Mouse (Mus musculus) lung, embryonic 15.5 days (tissue): ENCODE measurements around the gene Rc3h1. TPM values are rescaled to one million over a fixed set of nuclear protein-coding genes. Genes with fewer than 3 reads are reported as not detected.

Source experiments
- ATAC-seq: fragments of 200-750 bp; cut with Nextera tagmentation; 2 replicates; pipeline ENCODE4 v1.8.0; 2017; ENCODE audit warnings: moderate number of reproducible peaks, borderline replicate concordance; ENCODE audit not compliant: low FRiP score, low TSS enrichment; ENCODE audit errors: extremely low read depth
- H3K27ac ChIP-seq: fragments of 300-500 bp; sonication (generic); 2 replicates; pipeline ENCODE4 v1.5.1; 2015; ENCODE audit warnings: moderate library complexity, mild to moderate bottlenecking, inconsistent platforms
- H3K27me3 ChIP-seq: fragments of 300-500 bp; sonication (generic); 2 replicates; pipeline ENCODE4 v1.6.1; 2015; ENCODE audit warnings: inconsistent platforms
- H3K36me3 ChIP-seq: fragments of 300-500 bp; sonication (generic); 2 replicates; pipeline ENCODE4 v1.6.1; 2015; ENCODE audit warnings: inconsistent platforms
- H3K4me1 ChIP-seq: fragments of 300-500 bp; sonication (generic); 2 replicates; pipeline ENCODE4 v1.6.1; 2015; ENCODE audit warnings: inconsistent platforms
- H3K4me2 ChIP-seq: fragments of 300-500 bp; sonication (generic); 2 replicates; pipeline ENCODE4 v1.6.1; 2015; ENCODE audit warnings: inconsistent platforms, mild to moderate bottlenecking, moderate library complexity
- H3K4me3 ChIP-seq: fragments of 300-500 bp; sonication (generic); 2 replicates; pipeline ENCODE4 v1.5.1; 2015; ENCODE audit warnings: mild to moderate bottlenecking, inconsistent platforms
- H3K9ac ChIP-seq: fragments of 300-500 bp; sonication (generic); 2 replicates; pipeline ENCODE4 v1.6.1; 2015; ENCODE audit warnings: inconsistent platforms
- H3K9me3 ChIP-seq: fragments of 300-500 bp; sonication (generic); 2 replicates; pipeline ENCODE4 v1.6.1; 2016; ENCODE audit warnings: inconsistent platforms
- WGBS: fragments of 180-500 bp; shearing (Covaris S2); methylation state at CpG from one replicate; pipeline ENCODE4 v1.1.7; 2015; 5-methylcytosine and 5-hydroxymethylcytosine counted together
- polyA plus RNA-seq: library from polyadenylated mRNA; unstranded; fragments of >200 nt; fragmentation: Nextera tagmentation; extraction: Ambion mirVana; gene quantifications from 2 replicates; pipeline ENCODE4 v1.2.1, GENCODE M21; 2015

Rc3h1 gene
- polyA plus RNA-seq, 1 experiment from 2014 or later = 9.8 TPM

DNA sequence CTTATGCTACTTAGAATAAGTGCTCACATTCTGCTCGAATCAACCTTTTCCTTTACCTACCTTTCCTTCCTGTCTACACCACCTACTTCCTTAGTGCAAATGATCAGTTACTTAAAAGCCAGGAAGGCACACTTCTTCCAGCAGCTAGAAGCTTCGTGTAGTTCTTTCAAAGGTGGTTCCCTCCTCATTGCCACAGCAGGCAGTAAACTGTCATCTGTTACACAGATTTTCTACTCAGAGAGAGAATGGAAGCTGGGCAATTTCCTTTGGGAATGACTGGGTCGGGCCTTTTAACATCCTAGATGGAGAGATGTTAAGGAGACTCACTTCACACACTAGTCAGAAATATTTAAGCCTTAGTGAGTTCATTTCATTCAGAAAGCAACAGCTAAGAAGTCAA is 99.3 kb downstream of the Rc3h1 start:
- H3K4me2 ChIP-seq = no peak overlapping the region
- ATAC-seq = no peak
- H3K4me3 ChIP-seq = no peak overlapping the region
- no peak overlapping the region for H3K27ac ChIP-seq
- H3K4me1 ChIP-seq = no peaks in the 10 kb centered on the region; the same call in 1 of the 2 replicates
- peaks cover 5% of the 10 kb centered on the region; the same call in 1 of the 2 replicates for H3K36me3 ChIP-seq
- no peaks in the 10 kb centered on the region for H3K27me3 ChIP-seq
- 55% methylated on average over 3 of the region's 3 CpGs for WGBS
- H3K9ac ChIP-seq = no peak overlapping the region
- H3K9me3 ChIP-seq = no peaks in the 10 kb centered on the region

DNA sequence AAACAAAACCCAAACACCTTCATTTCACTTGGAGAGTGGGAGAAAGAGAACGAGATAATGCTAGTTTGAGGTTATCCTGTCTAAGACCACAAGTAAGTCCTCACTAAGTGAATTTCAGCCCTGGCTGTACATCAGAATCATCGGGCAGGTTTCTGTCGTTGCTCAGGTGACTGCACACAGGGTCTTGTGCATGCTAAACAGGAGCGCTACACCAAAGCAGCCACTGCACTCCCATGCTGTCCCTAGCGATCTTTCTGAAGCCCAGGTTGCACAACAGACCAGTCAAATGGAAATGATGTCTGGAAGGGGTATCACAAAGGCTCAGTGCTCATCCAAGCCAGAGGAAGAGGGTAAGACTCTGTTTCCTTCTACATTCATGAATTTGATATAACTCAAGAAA is 100.3 kb downstream of the Rc3h1 start:
- no peak overlapping the region for H3K4me2 ChIP-seq
- ATAC-seq = no peak
- 83% methylated on average over 5 of the region's 5 CpGs for WGBS

DNA sequence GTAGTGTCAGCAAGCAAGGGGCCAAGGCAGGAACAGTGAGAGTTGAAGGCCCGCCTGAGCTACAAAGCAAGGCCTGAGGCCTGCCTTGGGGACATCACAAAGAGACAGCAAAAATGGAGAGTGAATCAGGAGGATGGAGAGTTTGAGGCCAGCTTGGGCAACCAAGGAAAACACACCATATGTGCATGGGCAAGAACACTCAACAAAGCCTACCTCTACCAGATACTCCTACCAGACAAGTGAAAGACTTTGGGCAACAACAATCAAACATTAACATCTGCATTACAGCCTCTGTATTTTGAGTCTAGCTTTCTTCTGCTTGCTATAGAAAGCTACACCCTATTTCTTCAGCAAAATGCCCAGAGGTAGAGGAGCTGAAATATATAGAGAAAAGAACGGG is 101.8 kb downstream of the Rc3h1 start:
- no peak overlapping the region for H3K9ac ChIP-seq
- no peak overlapping the region for H3K4me3 ChIP-seq
- peaks cover 12% of the 10 kb centered on the region for H3K36me3 ChIP-seq
- ATAC-seq = no peak
- H3K9me3 ChIP-seq = no peaks in the 10 kb centered on the region
- no peak overlapping the region for H3K4me2 ChIP-seq
- H3K27me3 ChIP-seq = no peaks in the 10 kb centered on the region
- WGBS = 97% methylated on average over 2 of the region's 2 CpGs
- H3K27ac ChIP-seq = no peak overlapping the region
- no peaks in the 10 kb centered on the region; the same call in 1 of the 2 replicates for H3K4me1 ChIP-seq

More for the DNA sequence above, 100.3 kb downstream of the Rc3h1 start:
- Histone ChIP-seq H3K4me3 (no peak overlapping the region), H3K27ac (no peak overlapping the region), H3K36me3 (peaks cover 8% of the 10 kb centered on the region; the same call in 1 of the 2 replicates), H3K27me3 (no peaks in the 10 kb centered on the region), H3K9ac (no peak overlapping the region), H3K9me3 (no peaks in the 10 kb centered on the region), H3K4me1 (no peaks in the 10 kb centered on the region; the same call in 1 of the 2 replicates)

DNA sequence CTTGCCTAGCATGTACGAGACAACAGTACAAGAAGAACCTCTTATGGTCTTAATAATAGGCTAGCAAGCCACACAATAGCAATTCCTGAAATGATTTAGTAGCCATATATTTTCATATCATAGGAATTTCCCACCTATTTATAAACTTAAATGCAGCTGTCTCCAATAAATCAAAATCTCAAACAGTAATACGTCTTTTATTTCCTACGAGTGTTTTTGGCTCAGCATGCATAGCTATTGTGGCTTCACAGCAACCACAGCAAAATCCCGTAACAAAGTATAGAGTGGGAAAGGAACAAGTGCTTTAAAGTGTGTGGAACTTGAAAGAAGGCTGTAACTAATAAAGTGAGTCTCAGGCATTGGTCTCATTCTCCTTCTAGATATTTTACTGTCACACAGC is 104.2 kb downstream of the Rc3h1 start:
- no peak for ATAC-seq
- H3K9me3 ChIP-seq = no peaks in the 10 kb centered on the region
- no peak overlapping the region for H3K4me2 ChIP-seq
- no peak overlapping the region for H3K4me3 ChIP-seq
- 79% methylated on average over 4 of the region's 4 CpGs for WGBS
- H3K4me1 ChIP-seq = no peaks in the 10 kb centered on the region; the same call in 1 of the 2 replicates
- no peak overlapping the region for H3K9ac ChIP-seq
- H3K36me3 ChIP-seq = peaks cover 16% of the 10 kb centered on the region
- H3K27ac ChIP-seq = no peak overlapping the region
- H3K27me3 ChIP-seq = no peaks in the 10 kb centered on the region

DNA sequence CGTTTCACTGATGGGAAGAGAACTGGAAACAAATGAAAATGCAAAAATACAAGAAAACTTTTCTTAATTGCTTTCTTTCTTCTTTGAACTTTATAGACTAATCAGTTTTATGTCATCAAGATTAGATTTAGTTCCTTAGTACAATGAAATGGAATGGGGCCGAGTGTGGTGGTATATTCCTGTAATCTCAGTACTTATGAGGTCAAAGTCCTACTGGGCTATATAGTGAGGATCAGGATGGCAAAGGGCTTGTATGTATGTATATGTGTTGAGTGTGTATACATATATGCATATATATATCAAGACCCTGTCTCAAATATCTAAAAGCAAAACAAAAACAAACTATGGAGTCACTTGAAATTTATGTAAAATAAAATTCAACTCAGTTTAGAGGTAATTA is 110.2 kb downstream of the Rc3h1 start:
- Histone ChIP-seq H3K9me3 (no peaks in the 10 kb centered on the region), H3K36me3 (peaks cover 25% of the 10 kb centered on the region), H3K27me3 (no peaks in the 10 kb centered on the region), H3K4me3 (no peak overlapping the region), H3K4me1 (no peaks in the 10 kb centered on the region), H3K27ac (no peak overlapping the region), H3K4me2 (no peak overlapping the region), H3K9ac (no peak overlapping the region)
- WGBS = 83% methylated on average over 2 of the region's 2 CpGs
- no peak for ATAC-seq

DNA sequence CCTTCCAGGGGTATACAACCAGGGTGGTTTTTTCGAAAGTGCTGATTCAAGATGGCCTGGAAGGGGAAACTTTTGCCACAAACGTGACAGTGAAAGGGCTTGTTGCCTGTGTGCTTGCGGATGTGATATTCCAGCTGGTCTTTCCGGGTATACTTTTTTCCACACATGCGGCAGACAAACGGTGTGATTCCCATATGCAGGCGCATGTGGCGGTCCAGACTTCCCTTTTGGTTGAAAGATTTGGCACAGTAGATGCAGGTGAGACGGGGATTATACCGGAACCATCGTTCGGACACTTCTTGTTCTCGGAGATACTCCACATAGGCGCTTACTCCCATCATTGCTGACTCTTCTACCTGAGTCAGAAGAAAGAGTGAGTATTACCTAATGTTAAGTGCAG is 113.8 kb downstream of the Rc3h1 start:
- H3K4me2 ChIP-seq = no peak overlapping the region
- no peak overlapping the region for H3K27ac ChIP-seq
- H3K9me3 ChIP-seq = no peaks in the 10 kb centered on the region
- H3K27me3 ChIP-seq = no peaks in the 10 kb centered on the region
- H3K9ac ChIP-seq = no peak overlapping the region
- peaks cover 22% of the 10 kb centered on the region for H3K36me3 ChIP-seq
- 92% methylated on average over 14 of the region's 14 CpGs for WGBS
- no peaks in the 10 kb centered on the region for H3K4me1 ChIP-seq
- ATAC-seq = no peak
- no peak overlapping the region for H3K4me3 ChIP-seq

Other genes starting within 250 kb of the Rc3h1 start
- gene Rabgap1l, start 113.2 kb upstream of the Rc3h1 start, polyA plus RNA-seq = 22.7 and 24.0 TPM in 2 replicates
- 2.3 and 3.7 TPM in 2 replicates for gene Serpinc1, start 72.2 kb downstream of the Rc3h1 start, polyA plus RNA-seq
- gene Zbtb37, start 128.4 kb downstream of the Rc3h1 start, polyA plus RNA-seq = 8.1 and 9.0 TPM in 2 replicates
- gene Dars2, start 164.2 kb downstream of the Rc3h1 start, polyA plus RNA-seq = 34.3 and 35.1 TPM in 2 replicates
- 35.4 and 35.9 TPM in 2 replicates for gene Cenpl, start 164.3 kb downstream of the Rc3h1 start, polyA plus RNA-seq
- 15.9 and 16.0 TPM in 2 replicates for gene Klhl20, start 225.1 kb downstream of the Rc3h1 start, polyA plus RNA-seq
- gene Ankrd45, start 236.3 kb downstream of the Rc3h1 start, polyA plus RNA-seq = 0.83 and 1.0 TPM in 2 replicates